Mouse (Mus musculus) stomach, postnatal 0 days (tissue): ENCODE results near the gene Dhcr24. TPM values are rescaled to one million over a fixed set of nuclear protein-coding genes. Genes with fewer than 3 reads are reported as not detected.

Experiments
- ATAC-seq: fragments of 200-750 bp; cut with Nextera tagmentation; 2 replicates; pipeline ENCODE4 v1.8.0; 2017; ENCODE audit not compliant: low FRiP score, low TSS enrichment
- DNase-seq: peaks from one replicate; pipeline ENCODE4 v3.0.0-alpha.2; 2016; ENCODE audit warnings: low spot score
- H3K27ac ChIP-seq: fragments of 300-500 bp; sonication (generic); replicated peaks from 2 replicates; pipeline ENCODE4 v1.5.1; 2014; ENCODE audit warnings: mild to moderate bottlenecking, control low read depth
- H3K27me3 ChIP-seq: fragments of 300-500 bp; sonication (generic); 2 replicates; pipeline ENCODE4 v1.6.1; 2014; ENCODE audit warnings: low read length; ENCODE audit not compliant: control insufficient read depth, insufficient read depth
- H3K36me3 ChIP-seq: fragments of 300-500 bp; sonication (generic); 2 replicates; pipeline ENCODE4 v1.6.1; 2014; ENCODE audit warnings: low read length, mixed read lengths; ENCODE audit not compliant: control insufficient read depth, insufficient read depth
- H3K4me1 ChIP-seq: fragments of 300-500 bp; sonication (generic); replicated peaks from 2 replicates; pipeline ENCODE4 v1.6.1; 2014; ENCODE audit warnings: antibody characterized with exemption; ENCODE audit not compliant: control insufficient read depth, insufficient read depth
- H3K4me2 ChIP-seq: fragments of 300-500 bp; sonication (generic); replicated peaks from 2 replicates; pipeline ENCODE4 v1.6.1; 2014; ENCODE audit warnings: low read depth, mild to moderate bottlenecking, control low read depth, moderate library complexity
- H3K4me3 ChIP-seq: fragments of 300-500 bp; sonication (generic); 2 replicates; pipeline ENCODE4 v1.5.1; 2014; ENCODE audit warnings: low read depth, low read length, control low read depth
- H3K9ac ChIP-seq: fragments of 300-500 bp; sonication (generic); 2 replicates; pipeline ENCODE4 v1.6.1; 2014; ENCODE audit warnings: mild to moderate bottlenecking, low read length, control low read depth, mixed read lengths
- H3K9me3 ChIP-seq: fragments of 300-500 bp; sonication (generic); 2 replicates; pipeline ENCODE4 v1.6.1; 2016; ENCODE audit warnings: low read length; ENCODE audit not compliant: control insufficient read depth
- CTCF ChIP-seq: IDR thresholded peaks from 2 replicates; pipeline ENCODE4 v1.5.1; 2016; ENCODE audit warnings: antibody characterized with exemption, low read depth, mild to moderate bottlenecking, moderate library complexity
- EP300 ChIP-seq: optimal IDR thresholded peaks from 2 replicates; pipeline ENCODE3; 2016; ENCODE audit warnings: antibody characterized with exemption
- WGBS: fragments of 180-500 bp; shearing (Covaris S2); extraction: QIAGEN DNeasy Blood & Tissue Kit; methylation state at CpG from one replicate; pipeline ENCODE4 v1.1.7; 2014; 5-methylcytosine and 5-hydroxymethylcytosine counted together
- polyA plus RNA-seq: library from polyadenylated mRNA; unstranded; fragments of >200 nt; fragmentation: Nextera tagmentation; extraction: Ambion mirVana; gene quantifications from 2 replicates; pipeline ENCODE4 v1.2.1, GENCODE M21; 2015

Gene Dhcr24
- polyA plus RNA-seq, 1 experiment from 2014 or later, result 7.1 TPM

DNA sequence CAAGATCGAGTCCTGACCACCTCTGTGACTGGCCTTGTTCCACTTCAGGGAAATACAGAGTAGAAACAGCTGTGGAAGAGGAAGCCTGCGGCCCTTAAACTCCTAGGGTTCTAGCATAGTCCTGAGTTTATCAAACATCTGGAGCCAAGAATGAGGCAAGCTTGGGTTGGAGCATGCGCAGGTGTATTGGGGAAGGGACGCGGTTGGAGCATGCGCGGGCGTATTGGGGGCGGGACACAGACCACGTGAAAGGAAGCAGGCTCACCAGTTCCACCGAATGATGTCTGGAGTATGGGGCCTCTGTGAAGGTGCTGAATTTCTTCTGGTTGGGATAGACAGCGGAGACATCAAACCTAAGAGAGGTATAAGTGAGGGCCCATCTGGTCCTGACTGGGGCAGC lies 54.8 kb downstream of the Dhcr24 start:
- H3K4me3 ChIP-seq, result no peak overlapping the region
- H3K27ac ChIP-seq, result no peak overlapping the region
- H3K9ac ChIP-seq, result no peak overlapping the region
- H3K4me2 ChIP-seq, result no peak overlapping the region
- H3K27me3 ChIP-seq, result no peaks in the 10 kb centered on the region
- no peaks in the 10 kb centered on the region; the same call in 1 of the 2 replicates for H3K4me1 ChIP-seq
- ATAC-seq (no peak), DNase-seq (no peak)
- no peaks in the 10 kb centered on the region for H3K9me3 ChIP-seq
- WGBS, result 74% methylated on average over 12 of the region's 12 CpGs
- no peak for TF ChIP-seq EP300
- TF ChIP-seq CTCF, result no peak
- no peaks in the 10 kb centered on the region for H3K36me3 ChIP-seq

DNA sequence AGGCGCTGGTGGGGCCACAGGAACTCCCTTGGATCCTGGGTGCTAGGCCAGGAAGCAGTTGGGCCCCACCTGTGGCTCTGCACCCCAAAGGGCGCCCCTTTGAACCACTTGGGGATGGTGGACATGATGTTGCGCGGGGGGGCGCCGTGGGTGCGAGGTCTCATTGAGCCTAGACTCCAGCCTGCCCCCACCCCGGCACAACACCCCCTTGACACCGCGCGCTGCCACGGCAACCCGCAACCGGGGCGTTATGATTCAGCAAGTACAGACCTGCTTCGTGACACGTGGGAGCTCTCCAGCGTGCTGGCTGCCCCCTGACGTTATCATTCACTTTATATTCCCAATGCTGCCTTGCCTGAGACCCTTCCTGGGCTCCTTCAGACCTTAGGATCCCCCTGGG lies 56.2 kb downstream of the Dhcr24 start, which contains the start of gene Lexm:
Gene Lexm, minus strand, starts transcription at position 186 of the 400 bp plus-strand sequence.
- Histone ChIP-seq H3K9me3 (no peaks in the 10 kb centered on the region), H3K36me3 (no peaks in the 10 kb centered on the region), H3K9ac (no peak within 1 kb of the TSS), H3K4me3 (no peak within 1 kb of the TSS), H3K27me3 (no peaks in the 10 kb centered on the region), H3K27ac (no peak within 1 kb of the TSS), H3K4me2 (peak within 1 kb of the TSS; percentile 45), H3K4me1 (no peaks in the 10 kb centered on the region; the same call in 1 of the 2 replicates)
- DNase-seq (peak; percentile 51), ATAC-seq (no peak)
- TF ChIP-seq CTCF (no peak), EP300 (no peak)
- WGBS, result 1% methylated on average over 18 of the region's 19 CpGs

DNA sequence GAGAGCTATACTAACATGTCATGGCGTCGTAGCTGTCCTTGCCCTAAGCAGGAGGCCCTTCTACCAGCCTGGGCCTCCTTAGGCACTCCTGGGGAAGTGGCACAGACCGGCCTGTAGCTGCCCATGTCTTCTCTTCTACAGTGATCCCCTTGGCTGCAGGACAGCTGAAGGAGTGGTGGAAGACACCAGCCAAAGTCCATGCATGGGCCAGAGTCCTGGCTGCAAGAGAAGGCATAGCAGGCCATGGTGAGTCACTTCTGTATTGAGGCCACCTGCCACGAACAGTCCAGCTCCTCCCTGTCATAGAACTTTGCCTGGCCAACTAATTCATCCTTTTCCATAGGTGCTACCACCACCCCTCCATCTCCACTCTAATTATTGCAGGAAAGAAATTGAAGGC lies 58.1 kb downstream of the Dhcr24 start:
- H3K27ac ChIP-seq, result no peak overlapping the region

DNA sequence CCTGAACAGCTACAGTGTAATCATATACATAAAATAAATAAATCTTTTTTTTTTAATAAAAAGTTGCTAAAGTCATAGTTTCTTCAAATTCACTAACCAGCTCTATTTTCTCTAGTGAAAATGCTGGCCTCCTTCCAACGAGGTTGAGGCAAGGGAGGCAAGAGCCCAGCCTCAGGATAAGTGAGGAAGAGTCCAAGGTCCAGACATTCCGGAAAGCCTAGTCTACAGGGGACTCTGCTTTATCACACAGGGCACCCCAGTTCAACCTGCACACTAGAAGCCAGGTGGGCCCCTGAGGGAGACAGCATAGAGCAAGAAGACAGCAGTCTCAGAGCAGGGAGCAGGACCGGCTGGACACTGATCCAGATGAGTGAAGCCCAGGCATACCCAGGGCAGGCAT lies 60.6 kb downstream of the Dhcr24 start:
- peak; percentile 27 for DNase-seq
- no peak overlapping the region for H3K4me2 ChIP-seq
- H3K9me3 ChIP-seq, result no peaks in the 10 kb centered on the region
- no peak overlapping the region for H3K4me3 ChIP-seq
- no peaks in the 10 kb centered on the region for H3K27me3 ChIP-seq
- ATAC-seq, result peak; percentile 41; the same call in 1 of the 2 replicates
- H3K36me3 ChIP-seq, result no peaks in the 10 kb centered on the region
- 47% methylated on average over 3 of the region's 3 CpGs for WGBS
- H3K4me1 ChIP-seq, result no peaks in the 10 kb centered on the region; the same call in 1 of the 2 replicates
- no peak for TF ChIP-seq CTCF
- peak overlapping the region; percentile 69 for H3K27ac ChIP-seq
- no peak overlapping the region for H3K9ac ChIP-seq

More for the DNA sequence above, 58.1 kb downstream of the Dhcr24 start:
- ATAC-seq, result no peak
- Histone ChIP-seq H3K27me3 (no peaks in the 10 kb centered on the region), H3K9ac (no peak overlapping the region), H3K4me1 (no peaks in the 10 kb centered on the region; the same call in 1 of the 2 replicates), H3K4me3 (no peak overlapping the region), H3K4me2 (no peak overlapping the region), H3K9me3 (no peaks in the 10 kb centered on the region), H3K36me3 (no peaks in the 10 kb centered on the region)
- DNase-seq, result no peak
- peak; percentile 31; the same call in 1 of the 2 replicates for TF ChIP-seq CTCF
- no peak for TF ChIP-seq EP300
- WGBS, result 94% methylated on average over 4 of the region's 4 CpGs

DNA sequence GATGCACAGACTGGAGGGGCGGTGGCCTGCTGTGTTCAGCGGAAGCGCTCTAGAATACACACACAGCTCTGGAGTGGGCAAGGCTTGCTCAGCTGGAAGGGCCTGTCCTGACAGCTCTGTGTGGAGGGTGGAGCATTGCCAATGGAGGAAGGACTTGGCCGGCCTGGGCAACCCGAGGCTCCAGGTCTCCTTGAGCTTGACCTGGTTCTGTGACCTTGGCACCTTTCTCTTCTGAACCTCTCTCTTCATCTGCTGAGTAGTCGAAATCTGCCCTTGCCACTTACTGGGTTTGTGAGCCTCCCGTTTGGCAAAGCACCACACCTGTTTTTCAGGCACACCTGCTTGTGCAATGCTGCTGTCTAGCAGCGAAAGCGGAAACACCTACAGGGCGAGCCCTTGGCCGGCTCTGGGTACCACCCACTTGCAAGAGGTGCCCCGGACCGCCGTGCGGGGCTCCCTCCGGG lies 61.2 kb downstream of the Dhcr24 start, which contains the start of gene Ttc22:
Gene Ttc22, plus strand, starts transcription at position 403 of the 464 bp plus-strand sequence.
- H3K27ac ChIP-seq, result peak within 1 kb of the TSS; percentile 69
- peak within 1 kb of the TSS; percentile 51 for H3K9ac ChIP-seq
- no peaks in the 10 kb centered on the region for H3K9me3 ChIP-seq
- peak; percentile 88 for ATAC-seq
- 18% methylated on average over 15 of the region's 16 CpGs for WGBS
- H3K36me3 ChIP-seq, result no peaks in the 10 kb centered on the region
- peak; percentile 74 for DNase-seq
- H3K4me2 ChIP-seq, result peak within 1 kb of the TSS; percentile 57
- no peaks in the 10 kb centered on the region; the same call in 1 of the 2 replicates for H3K4me1 ChIP-seq
- TF ChIP-seq EP300 (peak; percentile 56), CTCF (no peak)
- no peaks in the 10 kb centered on the region for H3K27me3 ChIP-seq
- peak within 1 kb of the TSS; percentile 37 for H3K4me3 ChIP-seq

DNA sequence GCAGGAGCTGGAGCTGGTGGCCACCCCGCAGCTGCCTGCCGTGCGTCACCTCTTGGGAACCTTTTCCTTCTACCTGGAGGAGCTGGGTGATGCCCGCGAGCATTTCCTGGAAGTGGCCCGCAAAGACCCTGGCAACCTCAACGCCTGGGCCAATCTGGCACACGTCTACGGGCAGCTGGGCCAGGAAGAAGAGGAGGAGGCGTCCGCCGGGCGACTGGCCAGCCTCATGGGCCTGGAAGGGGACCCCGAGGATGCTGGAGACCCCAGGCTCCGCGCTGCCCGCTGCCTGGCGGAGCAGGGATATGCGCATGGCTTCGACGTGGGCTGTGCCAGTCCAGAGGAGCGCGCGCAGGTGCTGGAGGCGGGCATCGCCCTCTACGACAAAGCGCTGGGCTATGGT lies 61.9 kb downstream of the Dhcr24 start:
- Histone ChIP-seq H3K27me3 (no peaks in the 10 kb centered on the region), H3K27ac (peak overlapping the region; percentile 69), H3K36me3 (no peaks in the 10 kb centered on the region), H3K9ac (peak overlapping the region; percentile 51), H3K4me2 (peak overlapping the region; percentile 57), H3K4me1 (no peaks in the 10 kb centered on the region; the same call in 1 of the 2 replicates), H3K4me3 (peak overlapping the region; percentile 37), H3K9me3 (no peaks in the 10 kb centered on the region)
- no peak for ATAC-seq
- TF ChIP-seq EP300 (no peak), CTCF (no peak)
- WGBS, result 28% methylated on average over 22 of the region's 28 CpGs
- no peak for DNase-seq
